Mouse (Mus musculus) liver, adult 10 weeks (tissue): ENCODE results near the gene Cnbp. TPM values are rescaled to one million over a fixed set of nuclear protein-coding genes. Genes with fewer than 3 reads are reported as not detected.

Experiments
- polyA plus RNA-seq: library from polyadenylated mRNA; stranded (reverse); fragments of 350-450 nt; fragmentation: Illumina TruSeq; extraction: RNeasy Lipid Tissue Mini Kit (QIAGEN cat#74804); gene quantifications from one replicate; pipeline ENCODE4 v1.2.3, GENCODE M21; 2014; ENCODE audit warnings: low read depth, low replicate concordance

Cnbp gene
- polyA plus RNA-seq = 550 TPM

DNA sequence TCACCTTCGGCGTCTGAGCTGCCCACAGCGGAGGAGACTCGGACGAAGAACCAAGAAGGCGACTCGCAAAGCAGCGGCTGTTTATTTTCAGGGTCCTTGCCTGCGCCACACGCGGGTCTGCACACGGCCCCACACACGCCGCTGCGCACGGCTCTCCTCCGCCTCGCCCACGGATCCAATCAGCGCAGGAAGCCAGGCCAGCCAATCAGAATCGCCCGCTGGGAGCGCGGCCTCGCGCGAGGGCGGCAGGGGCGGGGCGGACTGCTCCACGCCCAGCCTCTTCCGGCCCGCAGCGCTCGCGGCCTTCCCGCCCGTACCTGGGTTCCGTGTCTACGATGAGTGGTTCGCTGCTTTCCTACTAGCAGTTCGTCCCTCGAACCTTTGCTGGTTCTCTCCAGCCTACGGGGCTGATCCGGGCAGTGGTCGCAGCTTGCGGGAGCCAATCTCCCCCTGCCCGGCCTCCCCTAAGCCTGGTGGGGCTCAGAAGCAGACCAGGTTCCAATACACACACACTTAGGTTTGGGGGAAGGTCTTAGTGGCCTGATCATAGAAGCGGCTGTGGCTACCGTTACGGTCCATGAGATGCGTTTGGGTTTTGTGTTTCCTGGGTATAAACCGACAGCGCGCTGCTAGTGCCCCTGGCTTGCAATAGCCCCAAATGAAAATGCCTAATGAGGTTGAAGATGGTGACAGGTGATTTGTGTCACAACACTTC lies at the start of gene Cnbp:
Cnbp (minus strand) TSS at position 207 of the 715 bp plus-strand sequence.

DNA sequence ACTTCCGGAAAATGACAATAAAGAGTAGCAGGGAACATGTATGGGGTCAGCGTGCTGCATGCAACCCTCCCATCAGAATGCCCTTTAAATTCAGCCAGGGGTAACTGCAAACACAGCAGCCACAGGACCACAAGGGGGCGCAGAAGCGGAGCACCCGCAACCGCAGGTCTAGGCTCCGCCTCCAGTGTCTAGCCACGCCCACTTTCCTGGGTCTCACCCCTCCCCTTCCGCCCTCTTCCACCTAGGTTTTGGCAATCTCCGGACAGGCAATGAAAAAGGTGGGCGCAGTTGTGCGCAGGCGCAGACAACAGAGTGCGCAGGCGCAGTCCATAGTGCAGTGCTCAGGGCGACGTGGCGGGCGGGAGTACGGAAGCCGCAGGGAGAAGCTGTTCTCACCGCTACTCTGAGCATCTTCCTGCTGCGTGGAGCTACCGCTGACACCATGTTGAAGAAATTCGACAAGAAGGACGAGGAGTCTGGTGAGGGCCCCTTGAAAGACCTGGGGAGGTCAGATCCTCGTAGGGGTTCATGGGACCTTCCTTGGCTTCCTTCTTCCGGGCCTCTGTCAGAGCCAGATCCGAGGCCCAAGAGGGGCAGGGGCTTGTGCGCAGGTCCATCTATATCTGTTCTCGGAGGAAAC lies 36.8 kb upstream of the Cnbp start, which contains the start of gene Copg1:
Copg1 (plus strand) TSS at position 221 of the 640 bp plus-strand sequence.

DNA sequence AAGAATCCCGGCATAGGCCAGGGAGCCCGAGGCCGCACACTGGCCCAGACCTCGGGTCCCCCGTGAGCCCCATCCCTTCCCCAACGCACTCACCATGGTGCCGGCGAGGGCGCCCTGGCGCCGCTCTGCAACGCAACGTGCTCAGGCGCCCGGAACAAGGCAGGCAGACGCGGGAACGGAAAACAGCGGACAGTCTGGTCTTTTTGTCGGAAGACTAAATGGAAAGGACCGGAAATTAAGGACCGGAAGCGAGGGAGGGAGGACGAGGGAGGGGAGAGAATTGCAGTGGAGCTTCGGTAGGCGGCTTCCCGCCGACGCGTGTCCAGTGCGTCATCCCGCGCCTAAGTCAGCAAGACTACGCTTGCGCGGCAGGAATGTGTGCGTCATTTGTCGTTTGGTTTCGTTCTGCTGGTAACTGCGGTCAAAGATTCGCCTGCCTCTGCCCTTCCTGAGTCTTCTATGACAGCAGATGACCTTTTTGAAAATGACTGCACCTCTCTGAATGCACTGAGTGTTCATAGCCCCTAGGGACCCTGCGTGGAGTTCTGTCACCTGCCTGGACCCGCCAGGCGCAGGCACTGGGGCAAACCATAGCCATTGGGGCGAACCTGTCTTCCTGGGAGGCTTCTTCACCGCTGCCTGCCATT lies 12.2 kb downstream of the Cnbp start, which contains the start of gene Isy1:
Isy1 (minus strand) TSS at position 248 of the 647 bp plus-strand sequence.

DNA sequence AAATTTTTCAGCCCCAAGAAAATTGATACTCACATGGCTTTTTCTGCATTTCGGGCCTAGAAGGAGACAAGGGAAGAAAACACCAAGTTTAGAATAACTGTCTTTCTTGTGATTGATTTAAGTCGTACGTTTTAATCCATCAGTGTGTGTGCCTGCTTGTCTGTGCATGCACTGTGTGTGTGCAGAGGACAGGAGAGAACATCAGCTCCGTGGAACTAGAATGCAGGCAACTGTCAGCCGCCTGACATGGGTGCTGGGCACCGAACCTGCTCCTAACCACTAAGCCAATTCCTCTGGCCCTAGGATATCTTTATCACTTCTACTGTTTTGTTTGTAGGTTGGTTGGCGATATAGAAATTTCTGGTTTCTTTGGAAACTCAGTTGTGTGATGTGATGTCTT lies 15.2 kb downstream of the Cnbp start, which contains the start of gene Gm45140:
Gm45140 (minus strand) TSS at position 101 of the 400 bp plus-strand sequence.

DNA sequence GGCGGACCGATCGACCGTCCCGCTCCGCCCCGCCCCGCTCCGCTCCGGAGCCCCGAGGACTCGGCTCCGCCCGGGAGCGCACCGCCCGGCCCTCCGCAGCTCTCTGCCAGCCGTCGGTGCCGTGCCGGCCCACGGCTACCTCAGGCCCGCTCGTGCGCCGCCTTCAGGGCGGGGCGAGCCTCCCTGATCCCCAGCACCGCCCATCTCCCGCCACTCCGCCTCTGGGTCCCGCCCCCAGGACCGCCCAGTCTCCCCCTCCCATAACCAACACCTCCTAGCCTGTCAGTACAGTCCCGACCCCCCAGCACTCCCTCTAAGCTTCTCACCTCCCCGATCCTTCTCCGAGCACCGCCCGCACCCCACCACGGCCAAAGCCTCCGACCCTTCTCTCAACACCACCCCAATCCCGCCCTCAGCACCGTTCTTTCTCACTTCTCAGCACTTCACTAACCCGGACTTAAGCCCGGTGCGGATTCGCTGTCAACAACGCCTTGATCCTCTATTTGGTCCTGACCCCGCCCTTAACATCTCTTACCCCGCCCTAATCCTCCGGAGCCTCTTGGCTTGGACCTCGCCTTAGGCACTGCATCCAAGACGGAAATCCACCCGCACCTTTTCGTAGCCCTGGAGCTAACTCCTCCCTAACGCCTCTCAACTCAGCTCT lies 39.1 kb downstream of the Cnbp start, which contains the start of gene Rab43:
Rab43 (minus strand) TSS at position 490 of the 664 bp plus-strand sequence.

Other genes with a start within 250 kb of the Cnbp start
- gene Aplf, start 178.9 kb downstream of the Cnbp start, polyA plus RNA-seq = 3.0 TPM
- gene Efcc1, start 120.2 kb downstream of the Cnbp start, polyA plus RNA-seq = not detected
- not detected for gene Gp9, start 73.0 kb downstream of the Cnbp start, polyA plus RNA-seq
- 26.8 TPM for gene Rab43, start 38.9 kb downstream of the Cnbp start, polyA plus RNA-seq
- 2.6 TPM for gene Gm45140, start 15.3 kb downstream of the Cnbp start, polyA plus RNA-seq
- 12.2 TPM for gene Isy1, start 12.3 kb downstream of the Cnbp start, polyA plus RNA-seq
- 15.0 TPM for gene Copg1, start 36.7 kb upstream of the Cnbp start, polyA plus RNA-seq
- 5.2 TPM for gene Hmces, start 62.8 kb upstream of the Cnbp start, polyA plus RNA-seq
- not detected for gene H1fx, start 130.5 kb upstream of the Cnbp start, polyA plus RNA-seq
- 201 TPM for gene Rab7, start 194.2 kb upstream of the Cnbp start, polyA plus RNA-seq
- 89.0 TPM for gene Rpn1, start 233.4 kb upstream of the Cnbp start, polyA plus RNA-seq